Mouse (Mus musculus) brown adipose tissue, adult 24 weeks (tissue): ENCODE data around the gene Plrg1. TPM values are rescaled to one million over a fixed set of nuclear protein-coding genes. Genes with fewer than 3 reads are reported as not detected.

ENCODE experiments used
- H3K27ac ChIP-seq: fragments of 200-500 bp; replicated peaks from 2 replicates; pipeline ENCODE4 v1.5.1; 2012; ENCODE audit warnings: low read depth, mild to moderate bottlenecking, low read length
- H3K4me1 ChIP-seq: fragments of 200-500 bp; 2 replicates; pipeline ENCODE4 v1.6.1; 2012; ENCODE audit warnings: low read length, mixed read lengths; ENCODE audit not compliant: control insufficient read depth, insufficient read depth, insufficient read length
- H3K4me3 ChIP-seq: fragments of 200-500 bp; 2 replicates; pipeline ENCODE4 v1.5.1; 2012; ENCODE audit warnings: low read depth, mild to moderate bottlenecking, low read length, moderate library complexity; ENCODE audit not compliant: insufficient read depth
- polyA plus RNA-seq: library from polyadenylated mRNA; stranded (reverse); fragments of >200 nt; gene quantifications from 2 replicates; pipeline ENCODE4 v1.2.4, GENCODE M21; 2012; ENCODE audit not compliant: missing spikeins, insufficient read depth, insufficient read length

Plrg1 gene
- polyA plus RNA-seq, 1 experiment = 20.1 TPM

DNA sequence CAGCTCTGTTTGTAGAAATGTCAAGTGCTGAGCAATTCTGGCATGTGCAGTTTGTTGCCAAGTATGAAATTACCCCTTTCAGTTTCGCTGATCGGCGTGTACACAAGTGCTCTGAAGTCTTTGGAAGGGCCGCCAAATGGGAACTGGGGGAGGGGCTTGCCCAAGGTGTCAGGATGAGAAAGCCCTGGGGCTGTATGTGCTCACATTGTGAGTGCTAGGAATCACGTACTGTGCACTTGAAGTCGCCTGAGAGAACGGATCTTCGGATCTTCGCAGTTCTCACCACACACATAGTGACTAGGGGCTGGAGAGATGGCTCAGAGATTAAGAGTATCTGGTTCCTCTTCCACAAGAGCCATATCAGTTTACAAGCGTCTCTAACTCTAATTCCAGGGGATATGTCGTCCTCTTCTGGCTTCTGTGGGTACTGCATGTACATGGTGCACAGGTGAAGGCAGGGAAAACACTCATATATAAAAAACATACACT, 25.3 kb downstream of the Plrg1 start:
- no peak overlapping the region for H3K27ac ChIP-seq
- H3K4me3 ChIP-seq = peak overlapping the region; percentile 38
- no peaks in the 10 kb centered on the region for H3K4me1 ChIP-seq

DNA sequence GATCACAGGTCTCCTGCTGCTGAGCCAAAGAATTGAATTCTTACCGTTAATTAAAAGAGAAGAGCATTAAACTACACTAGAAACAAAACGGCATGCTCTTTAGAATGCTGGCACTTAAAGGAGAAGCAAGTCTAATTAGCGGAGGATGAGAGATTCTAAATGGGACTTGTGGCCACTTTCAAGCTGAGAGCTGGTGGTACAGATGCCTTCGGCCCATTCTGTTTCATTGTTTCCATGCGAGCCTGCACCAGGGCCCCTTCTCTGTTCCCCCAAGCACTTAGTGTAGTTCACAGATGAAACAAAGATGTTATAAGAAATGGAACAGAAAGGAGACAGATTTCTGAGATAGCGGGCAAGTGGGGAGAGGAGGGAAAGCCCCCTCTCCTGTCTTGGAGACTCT, 42.3 kb downstream of the Plrg1 start:
- no peak overlapping the region for H3K4me3 ChIP-seq
- H3K4me1 ChIP-seq = 0 out of 2 replicates have a peak, but pooled peaks cover 3% of the 10 kb centered on the region
- H3K27ac ChIP-seq = no peak overlapping the region

DNA sequence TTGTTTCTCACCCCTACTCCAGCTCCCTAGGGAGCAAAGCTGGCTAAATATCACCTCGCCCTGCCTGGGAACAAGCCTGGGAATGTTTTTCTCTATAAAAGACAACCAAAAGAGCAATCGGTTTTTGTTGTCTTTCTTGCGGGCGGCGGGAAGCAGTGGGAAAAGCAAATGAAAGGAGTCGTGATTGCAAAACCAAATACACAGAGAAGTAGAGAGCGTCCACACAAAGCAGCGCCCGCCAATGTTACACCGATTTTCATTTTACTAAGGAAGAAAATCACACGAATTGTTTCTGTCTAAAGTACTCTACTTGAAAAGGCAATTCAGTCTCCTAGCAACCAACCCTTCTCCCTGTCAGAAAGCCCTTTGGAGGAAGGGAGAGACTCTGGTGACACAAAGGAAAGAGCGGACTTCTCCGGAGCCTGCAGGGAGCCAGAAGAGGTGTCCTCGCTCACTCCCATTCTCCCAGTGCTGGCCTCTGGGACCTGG, 43.3 kb downstream of the Plrg1 start:
- Histone ChIP-seq H3K4me1 (0 out of 2 replicates have a peak, but pooled peaks cover 3% of the 10 kb centered on the region), H3K4me3 (peak overlapping the region; percentile 35), H3K27ac (no peak overlapping the region)

DNA sequence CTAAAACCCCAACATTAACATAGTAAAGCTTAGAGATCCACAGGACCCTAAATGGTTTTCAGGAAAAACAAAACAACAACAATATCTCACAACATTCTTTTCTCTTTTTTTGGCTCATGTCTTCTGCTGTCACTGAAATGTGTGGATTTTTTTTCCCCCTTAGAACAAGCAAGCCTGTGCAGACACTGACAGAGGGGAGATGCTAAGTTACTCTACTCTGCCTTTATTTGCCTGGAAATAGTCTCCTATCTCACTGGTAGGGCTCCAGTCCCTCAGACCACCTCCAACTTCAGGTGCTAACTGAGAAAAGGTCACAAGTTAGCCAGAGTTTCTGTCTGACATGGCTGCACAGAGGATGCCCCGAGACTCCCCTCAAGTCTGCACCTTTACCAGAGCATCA, 43.8 kb downstream of the Plrg1 start:
- Histone ChIP-seq H3K4me3 (no peak overlapping the region; the same call in 1 of the 2 replicates), H3K27ac (no peak overlapping the region), H3K4me1 (0 out of 2 replicates have a peak, but pooled peaks cover 3% of the 10 kb centered on the region)

DNA sequence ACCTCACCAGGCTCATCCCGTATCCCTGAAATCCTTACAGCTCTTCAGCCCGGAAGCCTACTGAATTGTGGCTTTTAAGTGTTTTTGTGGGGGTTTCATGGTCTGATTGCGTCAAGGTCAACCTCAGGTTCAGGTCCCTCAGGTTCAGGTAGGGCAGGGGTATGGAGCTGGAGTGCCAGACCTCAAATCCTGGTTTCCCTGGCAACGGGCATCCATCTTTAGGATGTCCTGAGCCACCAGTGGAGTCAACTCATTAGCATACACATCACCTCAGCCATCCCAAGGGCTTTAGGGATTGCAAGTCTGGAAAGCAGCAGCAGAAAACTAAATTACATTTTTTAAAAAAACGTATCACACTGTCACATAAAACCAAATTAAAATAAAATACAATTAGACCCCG, 44.3 kb downstream of the Plrg1 start:
- no peak overlapping the region for H3K27ac ChIP-seq
- 0 out of 2 replicates have a peak, but pooled peaks cover 3% of the 10 kb centered on the region for H3K4me1 ChIP-seq
- no peak overlapping the region for H3K4me3 ChIP-seq

DNA sequence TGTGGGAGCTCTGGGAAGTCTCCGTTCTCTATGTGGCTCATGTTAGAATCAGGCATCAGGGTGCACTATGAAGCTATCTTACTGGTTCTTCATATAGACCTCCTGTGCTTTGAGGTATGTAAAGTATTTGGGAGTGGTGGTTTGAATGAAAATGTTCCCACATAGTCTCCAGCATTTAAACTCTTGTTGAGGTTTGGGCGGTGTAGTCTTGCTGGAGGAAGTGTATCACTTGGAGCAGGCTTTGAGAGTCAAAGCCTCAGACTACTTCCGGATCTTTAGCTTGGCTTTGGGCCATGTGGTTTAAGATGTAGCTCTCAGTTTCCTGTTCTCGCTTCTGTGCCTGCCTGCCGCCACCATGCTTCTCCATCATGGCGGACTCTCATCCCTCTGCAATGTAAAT, 47.0 kb downstream of the Plrg1 start:
- Histone ChIP-seq H3K4me3 (no peak overlapping the region), H3K4me1 (0 out of 2 replicates have a peak, but pooled peaks cover 3% of the 10 kb centered on the region), H3K27ac (no peak overlapping the region)

DNA sequence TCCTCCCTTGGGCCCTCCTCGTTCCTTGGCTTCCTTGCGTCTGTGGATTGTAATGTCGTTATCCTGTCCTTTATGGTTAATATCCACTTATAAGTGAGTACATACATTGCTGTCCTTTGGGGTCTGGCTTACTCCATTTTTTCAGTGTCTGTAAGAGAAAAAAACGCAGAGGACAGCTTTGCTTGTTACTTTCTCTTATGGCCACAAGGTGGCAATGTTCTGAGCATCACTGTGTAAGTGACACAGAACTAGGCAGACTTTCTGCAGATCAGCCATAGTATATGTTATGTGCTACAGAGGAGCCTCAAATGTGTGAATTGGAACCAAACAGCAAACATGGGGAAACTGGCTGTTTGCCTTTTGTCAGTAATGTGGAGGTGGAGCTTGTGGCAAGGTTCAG, 54.8 kb downstream of the Plrg1 start:
- Histone ChIP-seq H3K27ac (no peak overlapping the region), H3K4me3 (no peak overlapping the region), H3K4me1 (no peaks in the 10 kb centered on the region)

DNA sequence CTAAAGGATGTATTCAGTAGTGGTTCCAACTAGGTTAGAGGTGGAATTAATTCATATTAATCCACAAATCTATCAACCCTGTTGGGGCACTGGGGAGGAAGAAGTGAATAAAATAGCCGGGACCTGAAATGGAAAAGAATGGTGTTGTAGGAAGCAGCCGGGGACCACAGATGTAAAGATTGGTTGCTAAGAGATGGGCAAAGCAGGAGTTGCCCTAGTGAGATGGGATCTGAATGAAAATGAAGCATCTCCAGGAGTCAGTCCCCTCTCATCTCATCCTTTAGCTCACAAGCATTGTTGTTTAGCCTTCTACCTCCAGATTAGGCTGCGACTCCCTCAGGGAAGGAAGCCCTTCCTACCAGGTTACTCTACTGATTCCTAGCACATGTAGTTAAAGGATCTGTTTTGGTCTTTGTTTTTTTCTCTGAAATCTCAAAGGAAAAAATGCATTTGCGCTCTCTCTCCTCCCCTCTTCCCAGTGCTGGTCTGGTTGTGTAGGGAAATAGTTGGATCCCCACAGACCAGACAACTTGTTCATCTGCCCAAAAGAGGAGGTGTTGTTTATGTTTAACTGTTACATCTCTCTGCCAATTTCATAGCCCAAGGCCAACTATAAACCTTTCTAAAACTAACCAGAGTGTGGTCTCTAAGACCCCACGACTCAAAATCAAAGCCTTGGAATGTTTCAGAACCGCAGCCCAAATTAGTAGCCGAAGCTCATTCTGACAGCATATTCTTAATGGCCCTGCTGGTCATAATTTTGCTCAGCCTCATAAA, 56.4 kb downstream of the Plrg1 start:
- no peak overlapping the region for H3K4me3 ChIP-seq
- no peak overlapping the region for H3K27ac ChIP-seq
- no peaks in the 10 kb centered on the region for H3K4me1 ChIP-seq

DNA sequence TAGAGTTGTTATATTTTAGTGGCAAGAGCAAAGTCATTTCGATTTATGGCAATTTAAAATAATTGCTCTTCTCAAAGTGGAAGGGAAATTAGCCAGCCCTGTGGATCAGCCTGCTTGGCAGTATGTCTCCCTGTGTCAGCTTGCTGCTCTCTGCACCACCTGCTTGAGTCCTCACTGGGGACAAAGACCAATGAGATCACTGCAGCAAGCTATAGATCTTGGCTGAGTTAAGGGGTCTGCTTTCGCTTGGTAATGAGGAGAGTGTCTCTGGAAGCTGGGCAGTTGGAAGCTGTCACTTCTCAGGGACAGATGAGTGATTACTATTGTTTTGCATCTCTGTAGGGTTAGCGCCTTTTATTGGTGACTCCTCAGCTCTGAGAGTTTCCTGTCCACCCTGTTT, 57.5 kb downstream of the Plrg1 start:
- Histone ChIP-seq H3K4me3 (no peak overlapping the region), H3K27ac (no peak overlapping the region), H3K4me1 (no peaks in the 10 kb centered on the region)

DNA sequence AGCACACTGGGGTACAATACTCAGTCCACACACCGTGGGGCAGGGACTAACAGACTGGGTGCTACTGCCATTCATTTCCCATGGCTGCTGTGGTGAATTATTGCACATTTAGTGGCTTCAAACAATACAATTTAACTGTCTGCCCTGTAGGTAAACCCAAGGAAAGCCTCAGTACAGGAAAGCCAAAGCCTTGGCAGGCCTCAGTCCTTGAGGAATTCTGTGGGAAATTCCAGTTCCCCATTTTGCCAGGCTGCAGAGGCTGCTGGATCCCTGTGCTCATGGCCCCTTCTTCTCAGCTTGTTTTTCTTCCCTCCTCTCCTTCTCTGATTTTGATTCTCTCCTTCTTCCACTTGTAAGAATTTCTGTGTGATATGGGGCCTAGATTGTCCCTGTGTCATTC, 59.6 kb downstream of the Plrg1 start:
- no peak overlapping the region for H3K27ac ChIP-seq
- H3K4me1 ChIP-seq = no peaks in the 10 kb centered on the region

DNA sequence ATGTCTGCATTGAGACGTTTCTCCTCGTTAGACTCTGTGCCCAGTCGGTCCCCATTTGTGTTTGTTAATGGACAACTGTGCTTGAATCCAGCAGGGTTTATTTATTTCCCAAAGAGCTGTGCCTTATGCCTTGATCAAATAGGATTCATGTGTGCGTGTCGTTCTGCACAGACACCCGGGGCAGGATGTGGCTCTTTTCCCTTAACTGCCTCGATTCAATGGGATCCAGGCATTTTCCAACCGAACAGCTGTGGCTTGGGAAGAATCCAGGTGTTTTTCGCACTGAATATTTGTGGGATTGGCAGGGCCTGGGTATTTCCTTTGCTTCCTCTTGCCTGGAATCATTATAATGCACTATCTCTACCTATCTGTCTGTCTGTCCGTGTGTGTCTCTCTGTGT, 62.3 kb downstream of the Plrg1 start:
- no peak overlapping the region for H3K27ac ChIP-seq

More for the DNA sequence above, 59.6 kb downstream of the Plrg1 start:
- H3K4me3 ChIP-seq = no peak overlapping the region

More for the DNA sequence above, 62.3 kb downstream of the Plrg1 start:
- H3K4me1 ChIP-seq = no peaks in the 10 kb centered on the region
- no peak overlapping the region for H3K4me3 ChIP-seq

Other genes starting within 250 kb of the Plrg1 start
- not detected in 2 replicates for gene Rbm46, start 179.0 kb upstream of the Plrg1 start, polyA plus RNA-seq
- not detected in 2 replicates for gene Lrat, start 151.5 kb upstream of the Plrg1 start, polyA plus RNA-seq
- gene Fgg, start 47.8 kb upstream of the Plrg1 start, polyA plus RNA-seq = 2.4 TPM in 1 of 2 replicates, not detected in the other
- gene Fga, start 29.4 kb upstream of the Plrg1 start, polyA plus RNA-seq = 1.8 TPM in 1 of 2 replicates, not detected in the other
- 1.1 TPM in 1 of 2 replicates, not detected in the other for gene Fgb, start 5.7 kb upstream of the Plrg1 start, polyA plus RNA-seq
- 0.12 TPM in 1 of 2 replicates, not detected in the other for gene Dchs2, start 72.4 kb downstream of the Plrg1 start, polyA plus RNA-seq